Mouse (Mus musculus) frontal cortex, postnatal 10 days (tissue): ENCODE measurements around the gene Il1rap.

Experiments
- DNase-seq, 2 experiments: peaks; one replicate each; pipeline ENCODE4 v3.0.0; 2022; ENCODE audit warnings: low spot score in 2 of 2, mixed read lengths in 1 of 2

Il1rap gene

DNA sequence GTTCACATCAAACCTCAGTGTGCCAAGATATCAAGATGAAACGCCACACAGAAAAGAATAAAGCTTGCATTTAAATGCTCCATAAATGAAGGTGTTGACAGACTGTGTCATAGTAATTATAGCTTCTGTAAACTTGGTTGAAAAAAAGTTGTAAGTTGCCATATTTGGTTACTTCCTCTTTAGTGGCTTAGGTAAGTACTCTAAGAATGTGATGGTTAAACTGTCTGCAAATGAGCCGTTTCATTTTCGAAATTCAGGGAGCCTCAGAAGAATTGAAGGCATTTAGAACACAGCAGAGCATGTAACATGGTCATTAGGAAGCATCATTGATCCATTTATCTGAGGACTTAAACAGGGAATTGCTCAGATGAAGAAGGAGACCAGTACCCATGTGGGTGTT lies 146.6 kb downstream of the Il1rap start:
- DNase-seq: no peak

DNA sequence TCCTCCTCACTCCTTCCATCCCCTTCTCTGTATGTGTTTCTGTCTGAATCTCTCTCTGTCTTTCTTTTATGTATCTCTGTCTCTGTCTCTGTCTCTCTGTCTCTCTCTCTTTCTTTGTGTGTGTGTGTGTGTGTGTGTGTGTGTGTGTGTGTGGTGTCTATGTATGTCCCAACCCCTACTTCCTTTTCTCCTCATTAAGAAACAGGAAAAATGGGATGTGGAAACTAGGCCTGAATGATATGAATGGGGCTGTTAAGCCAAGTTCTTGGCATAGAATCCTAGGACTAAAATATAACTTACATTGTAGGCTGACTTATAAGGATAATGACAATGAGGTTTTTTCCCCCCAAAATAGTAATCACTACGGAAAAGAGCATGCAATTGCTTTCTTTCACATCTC lies 149.4 kb downstream of the Il1rap start:
- DNase-seq: no peak

DNA sequence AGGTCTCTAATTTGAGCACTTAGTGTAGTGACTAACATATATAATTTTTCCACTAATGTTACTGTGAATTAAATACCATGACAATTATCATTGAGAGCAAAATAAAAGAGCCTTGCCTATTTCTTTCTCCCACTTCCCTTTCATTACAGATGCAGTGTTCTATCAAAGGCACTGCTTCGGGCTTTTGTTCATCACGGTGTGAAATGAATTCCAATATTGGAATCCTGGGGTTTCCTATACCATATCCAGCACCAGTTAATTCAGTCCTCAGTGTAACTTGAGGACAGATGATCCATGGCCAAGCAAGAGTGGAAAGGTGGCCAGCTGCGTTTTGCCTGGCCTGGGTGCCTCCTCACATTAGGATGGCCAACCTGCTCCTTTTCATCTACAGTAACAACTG lies 151.1 kb downstream of the Il1rap start:
- DNase-seq: no peak

DNA sequence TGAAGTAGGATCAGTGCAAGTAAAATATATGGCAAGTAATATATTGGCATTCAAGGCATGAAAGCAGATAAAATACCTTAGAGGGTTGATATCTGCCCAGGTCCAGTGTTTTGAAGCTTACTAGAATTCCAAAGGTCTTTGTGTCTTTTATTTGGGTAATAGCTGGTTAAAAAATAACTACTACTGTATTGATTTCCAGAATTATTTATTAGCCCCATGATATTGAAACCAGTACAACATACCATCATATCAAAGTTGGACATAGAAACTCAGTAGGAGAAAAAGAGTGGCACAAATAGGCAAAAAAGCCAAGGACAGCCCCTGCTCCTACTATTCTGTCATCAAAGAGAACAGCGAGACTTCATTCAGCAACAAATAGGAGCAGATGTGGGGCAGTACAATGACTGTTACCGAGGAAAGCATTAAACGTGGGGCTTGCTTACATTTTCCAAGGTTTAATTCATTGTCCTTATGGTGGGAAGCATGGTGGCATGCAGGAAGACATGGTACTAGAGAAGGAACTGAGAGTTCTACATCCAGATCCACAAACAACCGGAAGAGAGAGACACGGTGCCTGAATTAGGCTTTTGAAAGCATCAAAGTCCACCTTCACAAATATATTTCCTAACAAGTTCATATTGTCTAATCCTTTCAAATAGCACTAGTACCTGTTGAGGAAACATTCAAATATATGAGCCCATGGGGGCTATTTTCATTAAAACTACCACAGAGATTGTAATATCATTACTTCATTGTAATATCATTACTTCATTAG lies 174.1 kb downstream of the Il1rap start:
- DNase-seq: no peak

DNA sequence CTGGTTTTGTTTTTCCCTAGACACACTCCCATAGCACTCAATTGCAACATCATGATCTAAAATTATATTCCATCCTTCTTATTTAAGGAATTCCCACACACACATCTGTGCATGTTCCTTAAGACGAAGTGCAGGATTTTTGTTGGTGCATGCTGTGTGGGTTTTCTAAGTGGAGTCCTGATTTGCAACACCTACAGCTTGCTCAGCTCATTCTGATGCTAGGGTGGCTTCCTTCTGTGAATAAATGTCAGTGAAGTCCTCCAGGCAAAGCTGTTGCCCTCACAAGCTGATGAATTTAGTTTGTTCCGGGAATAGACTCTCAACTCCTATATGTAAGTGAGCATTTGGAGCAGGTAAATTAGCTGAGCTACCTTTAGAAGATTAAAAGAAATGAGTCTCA lies 194.5 kb downstream of the Il1rap start:
- peak; percentile 10 to 47 for DNase-seq

DNA sequence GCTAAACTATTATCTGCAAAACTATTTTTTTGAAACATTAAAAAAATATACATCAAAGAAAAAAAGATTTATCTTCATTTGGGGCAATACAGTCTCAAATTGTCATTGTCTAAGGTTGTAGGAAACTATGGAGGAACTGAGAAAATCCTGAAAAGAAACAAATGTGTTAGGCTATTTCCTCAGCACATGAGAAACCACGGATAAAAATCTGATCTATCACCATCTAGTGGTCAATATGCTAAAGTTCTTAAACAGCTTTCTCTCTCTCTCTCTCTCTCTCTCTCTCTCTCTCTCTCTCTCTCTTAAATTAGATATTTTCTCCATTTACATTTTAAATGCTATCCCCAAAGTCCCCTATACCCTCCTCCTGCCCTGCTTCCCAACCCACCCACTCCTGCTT lies 195.6 kb downstream of the Il1rap start:
- DNase-seq: no peak
